Mouse (Mus musculus) activated CD4-positive, CD25-positive, alpha-beta regulatory T cell, adult 9 weeks (primary cell): ENCODE data around the gene Mmp2. TPM values are rescaled to one million over a fixed set of nuclear protein-coding genes. Genes with fewer than 3 reads are reported as not detected.

ENCODE experiments used
- polyA plus RNA-seq: library from polyadenylated mRNA; unstranded; fragments of 100-300 nt; shearing (Covaris generic); gene quantifications from one replicate; pipeline ENCODE4 v1.2.1, GENCODE M21; 2017

Mmp2 gene
- polyA plus RNA-seq = not detected

GRCm38 (mm10) chr8:92827243-92828034 lies at the start of gene Mmp2:
TSS of gene Mmp2 (plus strand) at chr8:92827291.

DNA sequence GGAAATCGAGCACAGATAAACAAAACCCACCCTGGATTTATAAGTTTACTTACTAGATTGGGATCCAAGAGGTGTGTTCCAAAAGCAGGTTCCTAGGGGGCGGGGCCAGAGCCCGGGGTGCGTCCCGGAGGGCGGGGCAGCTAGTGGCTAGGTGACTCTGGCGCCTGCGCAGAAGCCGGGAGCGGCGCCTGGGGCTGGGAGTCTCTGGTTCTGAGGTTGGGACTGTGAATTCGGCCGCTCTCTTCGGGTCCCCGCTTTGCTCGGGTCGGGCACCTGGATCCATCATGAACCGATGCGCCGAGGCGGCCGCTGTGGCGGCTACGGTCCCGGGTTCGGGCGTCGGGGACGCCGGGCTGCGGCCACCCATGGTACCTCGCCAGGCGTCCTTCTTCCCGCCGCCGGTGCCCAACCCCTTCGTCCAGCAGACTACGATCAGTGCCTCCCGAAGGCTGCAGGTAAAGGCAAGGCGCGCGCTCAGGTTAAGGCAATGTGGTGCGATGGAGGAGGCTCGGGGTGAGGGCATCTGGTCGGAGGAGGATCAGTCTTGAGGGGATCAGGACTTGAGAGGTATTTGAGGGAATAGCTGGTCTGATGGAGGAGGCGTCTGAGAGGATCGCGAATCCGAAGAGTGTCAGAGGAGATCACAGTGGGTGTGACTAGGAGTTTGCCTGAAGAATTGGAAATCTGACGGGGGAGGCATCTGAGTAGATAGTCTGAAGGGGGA lies 28.2 kb downstream of the Mmp2 start, which contains the start of gene Lpcat2:
Gene Lpcat2 (plus strand): TSS at position 169 of the 724 bp plus-strand sequence.

DNA sequence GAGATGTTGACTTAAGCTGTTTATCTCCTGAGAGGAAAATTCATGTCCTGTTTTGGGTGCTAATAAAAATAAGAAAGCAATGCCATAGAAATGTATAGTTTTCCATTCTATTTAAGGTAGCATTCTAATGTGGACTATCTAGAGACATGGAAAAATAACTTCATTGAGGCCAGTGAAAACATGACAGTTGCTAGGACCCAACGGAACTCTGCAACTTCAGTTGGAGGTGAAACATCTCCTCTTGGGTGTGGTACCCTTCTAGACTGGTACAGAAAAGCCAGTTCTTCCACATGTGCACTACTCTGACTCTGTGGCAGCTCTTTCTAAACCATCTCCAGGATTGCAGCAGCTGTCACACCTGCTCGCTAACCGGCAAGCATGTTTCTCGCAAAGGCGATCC lies 74.0 kb downstream of the Mmp2 start, which contains the start of gene Capns2:
Gene Capns2 (plus strand): TSS at position 301 of the 400 bp plus-strand sequence.

Other genes starting within 250 kb of the Mmp2 start
- not detected for gene Irx6, start 153.0 kb upstream of the Mmp2 start, polyA plus RNA-seq
- gene Lpcat2, start 28.0 kb downstream of the Mmp2 start, polyA plus RNA-seq = 0.78 TPM
- gene Capns2, start 74.1 kb downstream of the Mmp2 start, polyA plus RNA-seq = not detected
- gene Slc6a2, start 132.8 kb downstream of the Mmp2 start, polyA plus RNA-seq = not detected
- not detected for gene Ces1a, start 220.9 kb downstream of the Mmp2 start, polyA plus RNA-seq